Comparison of ENCODE assay signal across 11 mouse cellular contexts in the genomic region with DNA sequence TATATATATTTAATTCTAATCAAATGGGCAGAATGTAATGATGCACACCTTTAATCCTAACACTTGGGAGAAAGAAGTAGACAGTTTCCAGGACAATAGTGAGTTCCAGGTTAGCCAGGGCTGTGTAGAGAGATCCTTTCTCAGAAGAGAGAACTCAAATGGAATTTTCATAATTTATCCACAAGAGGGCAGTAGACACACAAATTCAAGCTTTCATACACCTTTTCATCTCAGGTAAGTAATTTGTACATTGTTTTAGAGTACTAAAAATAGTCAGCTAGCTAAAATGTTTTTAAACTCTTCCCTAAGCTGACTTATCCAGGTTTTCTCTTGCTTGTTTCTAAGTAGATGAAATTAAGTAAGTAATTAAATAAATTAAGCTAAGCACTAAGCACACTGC. TPM values are rescaled to one million over a fixed set of nuclear protein-coding genes. Genes with fewer than 3 reads are reported as not detected.
A peak's percentile ranks its signal among the peaks of the same experiment; 100 is the strongest.
DNase-seq lines count a peak whose midpoint lies in the region; ATAC-seq and TF ChIP-seq lines count a peak whose summit lies in the region.
"Had no signal": no experiment of that assay in that cellular context is flagged by ENCODE, and none has a peak within 500 bp of the region (broad histone marks: within the 10 kb centered on the region; RNA-seq: fewer than 3 reads in every experiment).

No protein-coding gene starts in this region.

- H3K4me1 ChIP-seq in kidney, adult 2 months (ENCODE audit: control insufficient read depth, insufficient read depth, low read length) = no peaks in the 10 kb centered on the region; the same call in 1 of the 2 replicates
- H3K4me1 ChIP-seq in embryonic facial prominence, embryonic 14.5 days (ENCODE audit: control insufficient read depth, insufficient read depth, low read length) = peaks cover under 1% of the 10 kb centered on the region; the same call in 1 of the 2 replicates

- H3K27ac ChIP-seq in kidney, adult 2 months (ENCODE audit: insufficient read depth, low read depth, low read length) = no peak overlapping the region
- H3K27ac ChIP-seq in embryonic facial prominence, embryonic 14.5 days (replicated peaks; ENCODE audit: low read depth, low read length) = no peak overlapping the region

- H3K36me3 ChIP-seq in kidney, adult 2 months (ENCODE audit: control insufficient read depth, insufficient read depth, low read length) = peaks cover 5% of the 10 kb centered on the region
- H3K36me3 ChIP-seq in embryonic facial prominence, embryonic 14.5 days (ENCODE audit: control insufficient read depth, insufficient read depth, low read length) = peaks cover 30% of the 10 kb centered on the region

- H3K4me2 ChIP-seq in embryonic facial prominence, embryonic 14.5 days (ENCODE audit: low read depth, low read length) = no peak overlapping the region

- no peak for ATAC-seq in embryonic facial prominence, embryonic 14.5 days (ENCODE audit: low read depth)
- ATAC-seq: forebrain, embryonic 16.5 days had no signal

- peak; percentile 26 for DNase-seq in kidney, adult 2 months
- no peak for DNase-seq in kidney, postnatal 36 days
- peak; percentile 29 for DNase-seq in 3134 (ENCODE audit: extremely low read depth, insufficient read length, low spot score)
- peak; percentile 62 for DNase-seq in CD4-positive, CD25-positive, alpha-beta regulatory T cell, adult 2 months (ENCODE audit: low read depth, low spot score)
- DNase-seq in embryonic facial prominence, embryonic 14.5 days (ENCODE audit: low spot score) = peak; percentile 33
- no peak for DNase-seq in adrenal gland, postnatal 10 days
- no peak for DNase-seq in heart, postnatal 25 days (ENCODE audit: low spot score)
- DNase-seq: cerebellum, adult 8-10 months; kidney, postnatal 14 days had no signal

- no peak overlapping the region for H3K9ac ChIP-seq in embryonic facial prominence, embryonic 14.5 days (ENCODE audit: low read depth, low read length)

- H3K27me3 ChIP-seq in kidney, adult 2 months (replicated peaks; ENCODE audit: control insufficient read depth, insufficient read depth, low read length) = no peaks in the 10 kb centered on the region
- H3K27me3 ChIP-seq in embryonic facial prominence, embryonic 14.5 days (replicated peaks; ENCODE audit: control insufficient read depth, insufficient read depth, low read length) = no peaks in the 10 kb centered on the region

- intact Hi-C loops in heart, postnatal 25 days (cut with DNase I) = loop anchor here (2.0 to 5.0 kb wide), 2 partner anchors 62 to 373 kb away; no protein-coding TSS in a partner anchor

- H3K9me3 ChIP-seq in embryonic facial prominence, embryonic 14.5 days (ENCODE audit: control insufficient read depth, low read length) = no peaks in the 10 kb centered on the region

- no peak for TF ChIP-seq POLR2A in kidney, adult 2 months (IDR thresholded peaks at IDR 0.05; ENCODE audit: low read depth, low read length)

- TF ChIP-seq CTCF in kidney, adult 2 months (conservative IDR thresholded peaks at IDR 0.05; ENCODE audit: insufficient read depth, insufficient read length, low read depth, low read length) = 0 out of 2 replicates have a peak, but pooled peaks have one; percentile 14

- no peak overlapping the region for H3K4me3 ChIP-seq in kidney, adult 2 months (ENCODE audit: insufficient read depth, low read depth, low read length)
- H3K4me3 ChIP-seq in embryonic facial prominence, embryonic 14.5 days (ENCODE audit: low read depth, low read length) = no peak overlapping the region

RNA-seq across cellular contexts. Expression of gene Gtf2a2, which starts 6.5 kb away (rescaled TPM):
- 18.4 and 19.6 TPM in 2 replicates for polyA plus RNA-seq in kidney, adult 2 months (2012; rRNA removed)
- polyA plus RNA-seq in embryonic facial prominence, embryonic 14.5 days (2014; fragmentation: Nextera tagmentation; extraction: Ambion mirVana) = 192 TPM in 2 replicates
- total RNA-seq in adrenal gland, postnatal 10 days (2021) = 10 to 100 TPM; 75.6 to 78.4 TPM
- total RNA-seq in heart, postnatal 25 days (2021) = 10 to 100 TPM; 51.3 to 58.7 TPM

RNA-seq across cellular contexts. Expression of gene Gcnt3, which starts 19.0 kb away (rescaled TPM):
- polyA plus RNA-seq in kidney, adult 2 months (2012; rRNA removed) = 0.30 and 0.31 TPM in 2 replicates
- 0.04 and 0.06 TPM in 2 replicates for polyA plus RNA-seq in embryonic facial prominence, embryonic 14.5 days (2014; fragmentation: Nextera tagmentation; extraction: Ambion mirVana)
- not detected for total RNA-seq in adrenal gland, postnatal 10 days (2021)
- total RNA-seq in heart, postnatal 25 days (2021) = under 1 TPM in 1 of 2 experiments, not detected in 1; 0.08 TPM
- polyA plus RNA-seq: forebrain, embryonic 16.5 days; limb, embryonic 11.5 days had no signal

RNA-seq across cellular contexts. Expression of gene Bnip2, which starts 29.6 kb away (rescaled TPM):
- 16.9 and 19.0 TPM in 2 replicates for polyA plus RNA-seq in kidney, adult 2 months (2012; rRNA removed)
- polyA plus RNA-seq in embryonic facial prominence, embryonic 14.5 days (2014; fragmentation: Nextera tagmentation; extraction: Ambion mirVana) = 124 and 126 TPM in 2 replicates
- total RNA-seq in adrenal gland, postnatal 10 days (2021) = 100 to 1,000 TPM in 1 of 2 experiments, 10 to 100 TPM in 1; 96.8 to 108 TPM
- total RNA-seq in heart, postnatal 25 days (2021) = 100 to 1,000 TPM in 1 of 2 experiments, 10 to 100 TPM in 1; 97.7 to 108 TPM

Comparison
In these comparisons a context has a peak if more than half of its experiments do, and no peak if none do; other contexts are left out.
1. DNase-seq: peak in kidney, adult 2 months (single experiment), 3134 (single experiment), CD4-positive, CD25-positive, alpha-beta regulatory T cell, adult 2 months (single experiment) and embryonic facial prominence, embryonic 14.5 days (single experiment); none in kidney, postnatal 36 days (0 of 2), adrenal gland, postnatal 10 days (single experiment) and heart, postnatal 25 days (single experiment).